Mouse (Mus musculus): ENCODE results near the gene C5ar2. TPM values are rescaled to one million over a fixed set of nuclear protein-coding genes. Genes with fewer than 3 reads are reported as not detected.

Gene C5ar2
- polyA plus RNA-seq, 1 experiment from 2014 or later: 0.14 TPM

- peak; percentile 69 for DNase-seq (ENCODE audit: low spot score)
These were observed 42.8 kb downstream of the C5ar2 start for GRCm38 (mm10) chr7:16201136-16201535.

- DNase-seq (ENCODE audit: low spot score): peak; percentile 63
These were observed 45.4 kb downstream of the C5ar2 start for GRCm38 (mm10) chr7:16198540-16198939.

GRCm38 (mm10) chr7:16197166-16197565 lies 46.8 kb downstream of the C5ar2 start:
- peak; percentile 79 for DNase-seq (ENCODE audit: low spot score)

GRCm38 (mm10) chr7:16196616-16197015 lies 47.3 kb downstream of the C5ar2 start:
- DNase-seq (ENCODE audit: low spot score): peak; percentile 60

GRCm38 (mm10) chr7:16193702-16194101 lies 50.3 kb downstream of the C5ar2 start:
- peak; percentile 67 for DNase-seq (ENCODE audit: low spot score)

- peak; percentile 81 for DNase-seq (ENCODE audit: low spot score)
These were observed 51.6 kb downstream of the C5ar2 start for GRCm38 (mm10) chr7:16192315-16192714.

GRCm38 (mm10) chr7:16187494-16187893 lies 56.5 kb downstream of the C5ar2 start:
- DNase-seq (ENCODE audit: low spot score): no peak

Other genes with a start within 250 kb of the C5ar2 start
- 2.9 and 4.9 TPM in 2 replicates for gene Bicra, start 196.2 kb downstream of the C5ar2 start, polyA plus RNA-seq (2015; fragmentation: Nextera tagmentation; extraction: Ambion mirVana)
- 0.13 and 0.36 TPM in 2 replicates for gene Zfp541, start 182.3 kb downstream of the C5ar2 start, polyA plus RNA-seq (2015; fragmentation: Nextera tagmentation; extraction: Ambion mirVana)
- gene Napa, start 145.7 kb downstream of the C5ar2 start, polyA plus RNA-seq (2015; fragmentation: Nextera tagmentation; extraction: Ambion mirVana): 152 and 172 TPM in 2 replicates
- gene Kptn, start 124.3 kb downstream of the C5ar2 start, polyA plus RNA-seq (2015; fragmentation: Nextera tagmentation; extraction: Ambion mirVana): 15.9 and 18.5 TPM in 2 replicates
- 0.03 and 0.04 TPM in 2 replicates for gene Slc8a2, start 114.3 kb downstream of the C5ar2 start, polyA plus RNA-seq (2015; fragmentation: Nextera tagmentation; extraction: Ambion mirVana)
- 20.7 and 21.1 TPM in 2 replicates for gene Meis3, start 69.1 kb downstream of the C5ar2 start, polyA plus RNA-seq (2015; fragmentation: Nextera tagmentation; extraction: Ambion mirVana)
- gene Dhx34, start 22.1 kb downstream of the C5ar2 start, polyA plus RNA-seq (2015; fragmentation: Nextera tagmentation; extraction: Ambion mirVana): 18.4 and 18.7 TPM in 2 replicates
- 1.1 and 1.2 TPM in 2 replicates for gene C5ar1, start 15.4 kb upstream of the C5ar2 start, polyA plus RNA-seq (2015; fragmentation: Nextera tagmentation; extraction: Ambion mirVana)
- gene Inafm1, start 29.5 kb upstream of the C5ar2 start, polyA plus RNA-seq (2015; fragmentation: Nextera tagmentation; extraction: Ambion mirVana): 6.2 and 7.6 TPM in 2 replicates
- gene Ccdc9, start 42.6 kb upstream of the C5ar2 start, polyA plus RNA-seq (2015; fragmentation: Nextera tagmentation; extraction: Ambion mirVana): 15.9 and 21.9 TPM in 2 replicates
- 8.0 and 9.2 TPM in 2 replicates for gene Bbc3, start 64.2 kb upstream of the C5ar2 start, polyA plus RNA-seq (2015; fragmentation: Nextera tagmentation; extraction: Ambion mirVana)
- gene Sae1, start 143.7 kb upstream of the C5ar2 start, polyA plus RNA-seq (2015; fragmentation: Nextera tagmentation; extraction: Ambion mirVana): 246 and 259 TPM in 2 replicates
- 12.2 and 15.9 TPM in 2 replicates for gene Zc3h4, start 156.8 kb upstream of the C5ar2 start, polyA plus RNA-seq (2015; fragmentation: Nextera tagmentation; extraction: Ambion mirVana)
- 148 and 149 TPM in 2 replicates for gene Tmem160, start 208.6 kb upstream of the C5ar2 start, polyA plus RNA-seq (2015; fragmentation: Nextera tagmentation; extraction: Ambion mirVana)
- 0.31 and 0.52 TPM in 2 replicates for gene Npas1, start 233.6 kb upstream of the C5ar2 start, polyA plus RNA-seq (2015; fragmentation: Nextera tagmentation; extraction: Ambion mirVana)